Mouse (Mus musculus) bone marrow macrophage, adult 2 months (primary cell): ENCODE measurements at regions not wholly inside any gene's neighbourhood (a gene's known extent, or its start where the extent isn't known, plus 50 kb on each side); places are given as distances from the start of the nearest gene placed in this dataset.

Source experiments
- CTCF ChIP-seq: IDR thresholded peaks from 2 replicates; pipeline ENCODE4 v1.5.1; 2012; ENCODE audit warnings: low read depth, mild to moderate bottlenecking, low read length, moderate library complexity
- POLR2A ChIP-seq: IDR thresholded peaks from 2 replicates; pipeline ENCODE4 v1.6.1; 2012; ENCODE audit warnings: mild to moderate bottlenecking, low read depth, low read length, borderline replicate concordance

- TF ChIP-seq CTCF (no peak), POLR2A (no peak)
Observed at GRCm38 (mm10) chr11:52536211-52536610, 140.0 kb downstream of the 9530068E07Rik start.
